Mouse (Mus musculus): ENCODE results near the gene Gm10644.

Gm10644 gene

DNA sequence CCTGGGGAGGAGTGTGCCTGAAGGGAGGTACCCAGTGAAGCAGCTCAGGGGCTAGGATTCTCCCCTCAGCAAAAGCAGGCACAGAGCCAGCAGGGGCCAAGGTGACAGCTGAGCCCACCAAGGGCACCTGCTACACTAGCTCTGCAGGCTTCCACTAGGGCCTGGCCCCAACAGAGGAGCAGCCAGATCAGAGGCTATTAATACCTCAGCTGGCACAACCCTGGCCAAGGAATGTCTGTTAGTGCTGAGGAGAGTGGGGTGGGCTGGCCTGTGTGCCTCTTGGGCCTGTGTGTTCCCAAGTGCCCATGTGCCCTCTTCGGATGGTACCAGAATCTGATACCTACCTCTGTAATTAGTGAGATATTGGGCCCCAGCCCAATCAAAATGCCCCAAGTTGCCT, 25.2 kb upstream of the Gm10644 start:
- no peak for DNase-seq

GRCm38 (mm10) chr8:83978200-83978599, 23.2 kb upstream of the Gm10644 start:
- DNase-seq = no peak

DNA sequence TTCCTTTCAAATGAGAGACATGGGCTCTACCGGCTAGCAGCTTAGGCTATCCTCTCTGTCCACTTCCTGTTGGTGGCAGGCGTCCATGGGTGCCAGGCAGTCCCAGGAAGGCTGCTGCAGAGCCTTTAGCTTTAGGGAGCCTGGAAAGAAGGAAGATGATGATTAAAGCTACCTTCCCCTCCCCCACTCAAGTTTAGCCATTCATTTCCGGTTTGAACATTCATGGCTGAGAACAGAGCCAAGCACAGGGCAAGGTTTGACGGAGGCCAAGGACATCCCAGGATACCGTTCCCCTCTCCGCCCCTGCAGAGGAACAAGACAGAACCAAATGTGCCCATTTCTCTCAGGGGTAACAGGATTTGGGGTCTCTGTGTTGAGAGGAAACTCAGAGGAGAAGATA, 22.6 kb upstream of the Gm10644 start:
- DNase-seq = peak; percentile 59

DNA sequence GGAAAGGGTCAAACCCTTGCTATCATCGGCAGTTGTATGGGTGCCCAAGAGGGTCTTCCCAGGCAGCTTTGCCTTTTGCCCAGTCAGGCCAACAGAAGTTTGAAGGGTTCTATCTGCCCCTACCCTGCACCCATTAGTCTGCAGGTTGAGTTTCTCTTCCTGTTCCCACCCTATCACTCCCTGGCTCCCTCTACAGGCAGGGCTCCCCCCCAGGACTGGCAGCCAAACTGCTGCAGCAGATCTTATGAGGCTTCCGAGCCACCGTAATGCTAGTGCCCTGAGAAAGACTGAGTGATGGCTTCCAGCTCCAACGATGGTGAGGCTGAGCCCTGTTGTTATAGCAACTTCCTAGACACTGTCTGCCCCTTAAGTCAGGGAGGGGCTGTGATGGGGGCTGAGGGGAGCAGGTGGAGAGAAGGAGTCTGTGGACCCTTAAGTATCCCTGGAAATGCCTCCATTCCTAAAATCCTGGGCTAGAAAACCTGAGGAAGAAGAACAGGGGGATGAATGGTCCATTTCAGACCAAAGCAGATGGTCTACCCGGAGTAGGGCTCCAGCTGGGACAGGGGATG, 21.9 kb upstream of the Gm10644 start:
- DNase-seq = no peak

DNA sequence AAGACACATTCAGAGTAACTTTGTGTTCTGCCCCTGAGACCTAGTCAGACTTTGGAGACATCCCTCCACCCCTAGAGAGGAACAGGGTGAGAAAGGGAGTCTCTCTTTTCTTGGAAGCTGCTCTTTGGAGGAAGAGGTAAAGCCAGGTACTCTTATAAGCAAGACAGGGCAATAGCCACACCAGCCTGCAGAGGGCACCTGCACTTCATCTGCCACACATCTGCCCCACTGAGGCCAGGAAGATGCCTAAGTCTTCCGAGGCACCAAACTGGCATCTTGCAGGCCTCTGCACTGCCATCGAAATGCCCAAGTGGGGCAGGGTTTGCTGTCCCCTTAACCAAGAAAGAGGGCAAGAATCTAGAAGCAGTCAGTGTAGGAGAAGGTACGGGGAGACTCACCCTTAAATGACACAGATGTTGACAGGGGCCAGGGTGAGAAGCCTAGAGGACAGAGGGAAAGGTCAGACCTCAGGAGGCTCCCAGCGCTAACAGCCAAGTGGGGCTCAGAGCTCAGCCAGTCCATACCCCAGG, 21.2 kb upstream of the Gm10644 start:
- DNase-seq = peak; percentile 39

DNA sequence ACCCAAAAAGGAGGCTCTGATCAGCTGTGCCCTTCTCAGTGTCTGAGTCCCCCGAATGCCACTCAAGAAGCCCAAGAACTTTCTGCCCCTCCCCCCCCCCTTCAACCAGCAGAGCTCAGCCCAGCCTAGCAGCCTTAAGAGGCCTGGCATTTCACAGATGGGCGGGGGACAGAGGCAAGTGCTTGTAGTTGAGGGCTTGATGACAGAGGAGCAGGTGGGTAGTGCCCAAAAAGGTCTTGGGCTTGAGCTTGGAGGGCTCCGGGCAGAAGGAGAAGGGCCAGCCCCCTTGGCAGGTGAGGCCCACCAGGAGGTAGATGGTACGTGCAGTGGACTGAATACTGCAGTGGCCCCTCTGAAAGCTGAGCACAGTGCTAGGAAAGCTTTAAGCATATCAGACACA, 19.5 kb upstream of the Gm10644 start:
- DNase-seq = peak; percentile 54

- DNase-seq = peak; percentile 34
These were observed 18.4 kb upstream of the Gm10644 start for GRCm38 (mm10) chr8:83973161-83974031.

GRCm38 (mm10) chr8:83972150-83973120, 17.4 kb upstream of the Gm10644 start, which contains the start of gene Prkaca:
Prkaca (plus strand) TSS chr8:83972993.
- peak; percentile 99 for DNase-seq

DNA sequence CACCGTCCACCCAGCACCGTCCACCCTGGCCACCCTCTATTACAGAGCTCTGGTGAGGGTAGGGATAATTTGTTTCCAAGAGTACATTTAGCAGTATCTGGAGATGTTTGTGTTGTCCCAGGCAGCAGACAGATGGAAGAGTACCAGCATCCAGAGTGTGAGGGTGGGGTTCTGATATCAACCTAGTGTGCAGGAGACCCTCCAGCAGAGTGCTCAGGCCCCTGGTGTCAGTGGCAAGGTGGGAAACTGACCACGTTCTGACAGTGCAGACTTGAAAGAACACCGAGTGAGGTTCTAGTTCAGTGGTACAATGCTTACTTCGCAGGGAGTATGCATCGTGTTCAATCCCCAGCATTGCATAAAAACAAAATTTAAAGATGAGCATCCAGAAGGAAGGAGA, 16.7 kb upstream of the Gm10644 start:
- no peak for DNase-seq

DNA sequence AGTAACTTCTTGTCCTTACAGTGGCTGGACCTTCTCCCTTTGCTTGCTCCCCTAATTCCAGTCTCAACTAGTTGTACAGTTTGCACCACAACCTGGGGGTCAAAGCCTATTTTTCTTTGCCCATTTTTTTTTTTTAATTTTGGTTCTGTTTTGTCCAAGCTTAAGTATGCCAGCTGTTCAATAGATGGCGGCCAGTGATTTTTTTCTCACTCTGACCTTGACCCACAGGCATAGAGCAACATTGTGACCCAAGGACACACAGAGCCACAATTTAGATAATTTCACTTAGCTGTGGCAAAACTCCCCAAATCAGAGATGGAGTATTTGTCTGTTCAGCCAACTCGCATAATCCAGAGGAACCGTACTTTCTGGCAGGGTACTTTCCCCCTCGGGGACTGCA, 16.1 kb upstream of the Gm10644 start:
- DNase-seq = no peak

GRCm38 (mm10) chr8:83967701-83968100, 12.7 kb upstream of the Gm10644 start:
- DNase-seq = no peak

- DNase-seq = peak; percentile 84
These were observed 9.2 kb upstream of the Gm10644 start for GRCm38 (mm10) chr8:83964015-83964765.

DNA sequence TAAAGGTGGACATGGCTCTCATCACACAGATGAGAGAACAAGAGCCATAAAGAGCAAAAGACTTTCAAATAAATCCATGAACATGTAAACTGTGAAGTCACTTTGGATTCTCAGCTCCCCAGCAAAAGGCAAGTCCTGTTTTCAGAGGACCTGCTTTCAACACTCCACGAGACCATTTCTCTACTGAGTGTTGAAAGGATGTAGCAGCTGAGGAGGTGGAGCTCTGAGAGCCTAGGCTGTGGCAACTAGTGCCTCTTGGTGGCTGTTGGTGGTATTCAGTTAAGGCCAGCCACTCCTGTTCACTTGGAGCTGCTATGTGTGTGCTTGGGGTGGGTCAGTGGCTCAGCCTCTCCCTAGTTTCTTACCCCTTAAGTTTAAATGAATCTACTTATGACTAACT, 1.8 kb upstream of the Gm10644 start:
- DNase-seq = peak; percentile 39

GRCm38 (mm10) chr8:83955958-83956218, 883 bp upstream of the Gm10644 start:
- no peak for DNase-seq

DNA sequence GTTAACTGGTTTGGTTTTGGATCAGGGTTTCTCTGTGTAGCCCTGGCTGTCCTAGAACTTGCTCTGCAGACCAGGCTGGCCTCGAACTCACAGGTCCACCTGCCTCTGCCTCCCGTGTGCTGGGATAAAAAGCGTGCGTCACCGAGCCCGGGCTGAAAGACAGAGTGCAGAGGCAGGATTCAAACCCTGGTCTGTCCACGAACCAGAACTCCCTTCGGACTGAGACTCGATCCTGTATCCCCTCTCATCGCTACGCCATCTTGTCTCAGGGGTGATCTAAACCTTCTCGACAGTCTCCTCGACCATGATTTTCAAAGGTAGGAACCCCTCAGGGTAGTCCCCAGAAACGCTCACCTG, 278 bp downstream of the Gm10644 start:
- no peak for DNase-seq

DNA sequence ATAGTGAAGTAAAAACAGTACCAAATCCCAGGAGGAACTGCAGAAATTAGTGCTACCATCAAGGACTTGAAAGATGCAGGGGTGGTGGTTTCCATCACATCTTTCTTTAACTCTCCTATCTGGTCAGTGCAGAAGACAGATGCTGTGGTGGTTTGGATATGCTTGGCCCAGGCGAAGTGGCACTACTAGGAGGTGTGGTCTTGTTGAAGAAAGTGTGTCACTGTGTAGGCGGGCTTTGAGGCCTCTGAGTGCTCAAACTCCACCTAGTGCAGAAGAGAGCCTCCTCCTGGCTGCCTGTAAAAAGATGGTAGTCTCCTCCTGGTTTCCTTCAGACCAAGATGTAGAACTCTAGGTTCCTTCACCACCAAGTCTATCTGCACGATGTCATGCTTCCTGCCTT, 9.5 kb downstream of the Gm10644 start:
- no peak for DNase-seq

- DNase-seq = no peak
These were observed 12.6 kb downstream of the Gm10644 start for GRCm38 (mm10) chr8:83942446-83942845.

- no peak for DNase-seq
These were observed 13.8 kb downstream of the Gm10644 start for GRCm38 (mm10) chr8:83941066-83941677.

DNA sequence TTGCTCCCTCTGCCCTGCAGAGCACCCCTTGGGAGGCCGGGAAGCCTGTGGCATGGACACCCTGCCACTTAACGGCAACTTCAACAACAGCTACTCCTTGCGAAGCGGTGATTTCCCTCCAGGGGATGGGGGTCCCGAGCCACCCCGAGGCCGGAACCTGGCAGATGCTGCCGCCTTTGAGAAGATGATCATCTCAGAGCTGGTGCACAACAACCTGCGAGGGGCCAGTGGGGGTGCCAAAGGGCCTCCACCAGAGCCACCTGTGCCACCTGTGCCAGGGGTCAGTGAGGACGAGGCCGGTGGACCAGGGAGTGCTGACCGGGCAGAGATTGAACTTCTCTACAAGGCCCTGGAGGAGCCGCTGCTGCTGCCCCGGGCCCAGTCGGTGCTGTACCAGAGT, 16.7 kb downstream of the Gm10644 start:
- DNase-seq = no peak

GRCm38 (mm10) chr8:83937645-83938044, 17.4 kb downstream of the Gm10644 start:
- no peak for DNase-seq

DNA sequence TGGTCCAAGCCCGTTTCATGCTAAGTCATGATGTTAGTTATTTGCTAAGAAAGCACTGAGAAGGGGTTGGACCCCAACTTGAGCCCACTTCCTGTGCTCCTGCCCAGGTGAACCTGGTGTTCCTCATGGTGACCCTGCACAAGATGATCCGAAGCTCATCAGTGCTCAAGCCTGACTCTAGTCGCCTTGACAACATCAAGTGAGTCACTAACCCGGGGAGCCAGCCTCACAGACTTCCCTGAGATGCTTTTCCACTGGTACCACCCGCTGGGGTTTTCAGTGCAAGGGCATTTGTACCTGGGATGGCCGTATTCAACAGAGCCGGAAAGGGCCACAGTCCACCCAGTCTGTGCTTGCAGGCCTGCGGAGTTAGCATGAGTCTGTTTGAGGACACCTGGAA, 19.6 kb downstream of the Gm10644 start:
- no peak for DNase-seq

DNA sequence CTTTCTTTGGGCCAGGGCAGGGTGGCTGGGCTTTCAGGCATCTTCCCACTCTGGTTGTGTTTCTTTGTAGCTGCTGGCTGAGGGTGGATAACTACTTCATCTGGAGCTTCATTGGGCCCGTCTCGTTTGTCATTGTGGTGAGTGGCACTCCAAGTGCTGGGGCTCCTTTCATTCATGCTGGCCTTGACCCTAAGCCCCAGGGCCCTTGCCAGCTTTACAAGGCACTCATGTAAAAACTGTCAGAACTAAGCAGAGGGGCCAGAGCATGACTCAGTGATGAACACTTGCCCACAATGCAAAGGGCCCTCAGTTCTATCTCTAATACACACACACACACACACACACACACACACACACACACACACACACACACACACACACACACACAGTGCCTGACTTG, 20.0 kb downstream of the Gm10644 start:
- DNase-seq = no peak
